Mouse (Mus musculus): Measurements from ENCODE around the gene Banf1.

- no peak for TF ChIP-seq GATA1 (IDR thresholded peaks at IDR 0.05; ENCODE audit: borderline replicate concordance, low read length)
- no peak for TF ChIP-seq FLI1 (IDR thresholded peaks at IDR 0.05; ENCODE audit: low read length)
These were observed 1.2 kb downstream of the Banf1 start for GRCm38 (mm10) chr19:5365751-5366150.
